Mouse (Mus musculus) liver, embryonic 13.5 days (tissue): ENCODE measurements at regions not wholly inside any gene's neighbourhood (a gene's known extent, or its start where the extent isn't known, plus 50 kb on each side); places are given as distances from the start of the nearest gene placed in this dataset.
"Not testable (repeated sequence)": the region's sequence is repeated elsewhere in the genome, so short reads cannot be mapped to it uniquely, and the experiment has no call there.

Experiments used
- ATAC-seq: fragments of 200-750 bp; cut with Nextera tagmentation; 2 replicates; pipeline ENCODE4 v1.8.0; 2017; ENCODE audit warnings: low read depth, mild to moderate bottlenecking, moderate number of reproducible peaks, moderate library complexity
- DNase-seq: peaks from one replicate; pipeline ENCODE4 v3.0.0; 2022
- H3K27ac ChIP-seq: fragments of 300-500 bp; sonication (generic); 2 replicates; pipeline ENCODE4 v1.5.1; 2015; ENCODE audit warnings: moderate library complexity, mild to moderate bottlenecking, inconsistent platforms
- H3K27me3 ChIP-seq: fragments of 300-500 bp; sonication (generic); 2 replicates; pipeline ENCODE4 v1.6.1; 2015; ENCODE audit warnings: mild to moderate bottlenecking, inconsistent platforms
- H3K36me3 ChIP-seq: fragments of 300-500 bp; sonication (generic); 2 replicates; pipeline ENCODE4 v1.6.1; 2015; ENCODE audit warnings: mild to moderate bottlenecking, inconsistent platforms
- H3K4me1 ChIP-seq: fragments of 300-500 bp; sonication (generic); replicated peaks from 2 replicates; pipeline ENCODE4 v1.6.1; 2015; ENCODE audit warnings: inconsistent platforms
- H3K4me2 ChIP-seq: fragments of 300-500 bp; sonication (generic); 2 replicates; pipeline ENCODE4 v1.6.1; 2015; ENCODE audit warnings: inconsistent platforms, mild to moderate bottlenecking, moderate library complexity
- H3K4me3 ChIP-seq: fragments of 300-500 bp; sonication (generic); replicated peaks from 2 replicates; pipeline ENCODE4 v1.5.1; 2015; ENCODE audit warnings: mild to moderate bottlenecking, inconsistent platforms
- H3K9ac ChIP-seq: fragments of 300-500 bp; sonication (generic); 2 replicates; pipeline ENCODE4 v1.6.1; 2015; ENCODE audit warnings: mild to moderate bottlenecking, inconsistent platforms
- H3K9me3 ChIP-seq: fragments of 300-500 bp; sonication (generic); replicated peaks from 2 replicates; pipeline ENCODE4 v1.6.1; 2016; ENCODE audit warnings: inconsistent platforms
- WGBS: fragments of 180-500 bp; shearing (Covaris S2); methylation state at CpG from one replicate; pipeline ENCODE4 v1.1.7; 2015; ENCODE audit not compliant: insufficient replicate concordance; 5-methylcytosine and 5-hydroxymethylcytosine counted together

DNA sequence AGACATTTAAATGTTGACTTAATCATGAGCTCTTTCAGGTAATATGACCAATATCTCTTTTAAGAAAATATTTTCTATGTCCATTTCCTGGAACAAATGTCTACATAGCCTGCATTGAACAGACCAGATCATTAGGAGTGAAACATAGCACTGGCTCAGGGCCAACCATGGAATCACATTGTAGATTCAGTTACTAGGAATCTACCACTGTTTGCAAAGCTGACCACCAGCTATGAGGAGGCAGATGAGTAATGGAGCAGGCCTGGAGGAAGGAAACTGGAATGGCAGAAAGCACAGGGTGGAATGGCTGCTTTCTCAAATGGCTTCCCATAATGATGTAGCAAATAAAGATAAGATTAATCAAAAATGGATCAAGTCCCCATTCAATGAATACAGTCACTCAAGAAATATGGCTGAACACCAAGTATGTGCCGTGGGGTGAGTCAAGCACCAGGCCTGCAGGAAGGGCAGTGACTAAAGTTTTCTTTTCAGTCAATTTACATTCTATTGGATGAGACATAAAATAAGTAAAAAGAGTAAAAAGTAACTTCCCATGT lies 207.6 kb downstream of the Ankrd50 start:
- Histone ChIP-seq H3K27ac (no peak overlapping the region), H3K9ac (no peak overlapping the region), H3K9me3 (no peaks in the 10 kb centered on the region), H3K4me3 (no peak overlapping the region), H3K27me3 (no peaks in the 10 kb centered on the region), H3K36me3 (no peaks in the 10 kb centered on the region), H3K4me1 (no peaks in the 10 kb centered on the region), H3K4me2 (no peak overlapping the region)
- WGBS = 69% methylated on average over 1 of the region's 1 CpGs
- ATAC-seq (no peak), DNase-seq (no peak)

DNA sequence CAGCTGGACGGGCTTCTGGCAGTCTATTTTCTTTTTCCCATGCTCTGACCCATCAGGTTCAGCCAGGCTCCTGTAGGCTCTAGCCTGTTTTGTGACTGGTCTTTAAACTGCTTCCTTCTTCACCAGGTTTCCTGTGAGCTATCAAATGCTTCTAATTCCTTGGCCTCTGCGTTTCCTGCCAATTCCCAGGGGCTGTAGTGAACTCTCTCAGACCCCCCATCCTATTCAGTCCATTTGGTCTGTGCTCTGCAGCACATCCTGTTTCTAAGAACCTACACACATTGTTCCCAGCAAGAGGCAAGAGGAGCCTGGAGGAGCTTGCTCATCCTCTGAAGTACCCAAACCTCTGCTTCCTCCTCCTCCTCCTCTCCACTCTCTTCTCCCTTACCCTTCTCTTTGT lies 209.3 kb downstream of the Ankrd50 start:
- WGBS = 36% methylated on average over 2 of the region's 2 CpGs
- Histone ChIP-seq H3K27me3 (no peaks in the 10 kb centered on the region), H3K36me3 (no peaks in the 10 kb centered on the region), H3K4me2 (no peak overlapping the region), H3K9ac (no peak overlapping the region), H3K9me3 (no peaks in the 10 kb centered on the region), H3K4me1 (no peaks in the 10 kb centered on the region), H3K4me3 (no peak overlapping the region), H3K27ac (no peak overlapping the region)
- ATAC-seq (no peak), DNase-seq (no peak)

GRCm38 (mm10) chr3:38270742-38271141 lies 213.9 kb downstream of the Ankrd50 start:
- Histone ChIP-seq H3K4me1 (no peaks in the 10 kb centered on the region), H3K27me3 (no peaks in the 10 kb centered on the region), H3K27ac (no peak overlapping the region), H3K36me3 (no peaks in the 10 kb centered on the region), H3K9ac (no peak overlapping the region), H3K4me3 (no peak overlapping the region), H3K9me3 (no peaks in the 10 kb centered on the region), H3K4me2 (no peak overlapping the region)
- 52% methylated on average over 6 of the region's 6 CpGs for WGBS
- ATAC-seq (no peak), DNase-seq (no peak)

DNA sequence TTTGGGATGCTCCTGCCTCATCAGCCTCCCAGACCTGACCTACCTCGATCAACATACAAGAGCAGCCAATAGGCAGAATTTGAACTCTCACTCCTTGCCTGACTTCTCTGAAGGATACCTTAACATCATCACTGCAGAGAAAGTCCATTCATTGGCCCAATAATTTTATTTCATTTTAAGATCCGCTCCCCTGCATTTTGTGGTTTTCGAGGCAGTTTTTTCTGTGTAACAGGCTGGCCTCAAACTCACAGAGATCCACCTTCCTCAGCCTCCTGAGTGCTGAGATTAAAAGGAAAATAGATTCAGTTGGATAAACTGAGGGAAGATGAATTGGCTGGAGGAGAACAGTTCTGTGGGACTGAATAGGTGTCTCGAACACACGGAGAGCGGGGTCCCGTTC lies 216.4 kb downstream of the Ankrd50 start:
- no peak for ATAC-seq
- Histone ChIP-seq H3K27me3 (no peaks in the 10 kb centered on the region), H3K4me2 (no peak overlapping the region), H3K27ac (no peak overlapping the region), H3K4me1 (no peaks in the 10 kb centered on the region), H3K4me3 (no peak overlapping the region), H3K9ac (no peak overlapping the region), H3K9me3 (no peaks in the 10 kb centered on the region), H3K36me3 (no peaks in the 10 kb centered on the region)
- WGBS = 82% methylated on average over 7 of the region's 7 CpGs
- DNase-seq = no peak

GRCm38 (mm10) chr3:38263261-38264141 lies 221.1 kb downstream of the Ankrd50 start:
- WGBS = 67% methylated on average over 16 of the region's 16 CpGs
- no peak for DNase-seq

DNA sequence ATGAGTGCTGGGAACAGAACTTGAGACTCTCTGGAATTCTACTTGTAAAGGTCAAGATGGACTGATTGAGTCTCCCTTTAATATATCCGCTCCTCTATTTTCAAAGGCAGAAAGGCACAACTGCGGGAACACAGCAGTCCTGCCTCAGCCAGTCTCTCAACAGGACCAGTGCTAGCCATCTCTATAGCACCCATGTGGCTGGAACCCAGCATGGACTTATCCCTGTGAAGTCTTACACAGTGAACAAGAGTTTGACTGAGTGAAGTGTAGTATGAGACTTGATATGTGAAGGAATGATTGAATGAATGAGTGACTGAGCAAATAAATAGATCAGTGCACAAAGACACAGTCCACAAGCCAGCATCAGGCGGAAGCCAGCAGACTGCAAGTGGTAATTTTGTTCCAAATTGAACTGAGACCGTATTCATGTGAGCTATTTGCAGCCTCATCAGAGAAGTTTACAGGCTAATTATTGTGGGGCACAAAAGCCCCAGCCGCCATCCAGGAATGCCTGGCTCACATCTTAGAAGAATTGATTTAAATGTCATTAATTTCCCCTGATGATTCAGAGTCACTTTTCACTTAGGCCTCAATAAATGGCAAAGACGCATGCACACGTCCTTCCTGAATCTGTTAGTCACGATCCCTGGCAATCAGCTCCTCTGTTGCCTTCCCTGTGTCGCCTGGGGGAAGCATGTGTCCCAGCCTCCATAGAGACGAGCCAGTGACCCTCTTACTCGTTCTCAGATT lies 223.1 kb downstream of the Ankrd50 start:
- no peaks in the 10 kb centered on the region for H3K27me3 ChIP-seq
- H3K9ac ChIP-seq = no peak overlapping the region
- H3K9me3 ChIP-seq = no peaks in the 10 kb centered on the region
- DNase-seq = no peak
- H3K4me2 ChIP-seq = no peak overlapping the region
- 69% methylated on average over 11 of the region's 11 CpGs for WGBS
- H3K27ac ChIP-seq = no peak overlapping the region
- no peaks in the 10 kb centered on the region for H3K36me3 ChIP-seq
- H3K4me1 ChIP-seq = peaks cover 15% of the 10 kb centered on the region
- no peak for ATAC-seq
- H3K4me3 ChIP-seq = no peak overlapping the region

More at GRCm38 (mm10) chr3:38263261-38264141, 221.1 kb downstream of the Ankrd50 start:
- Histone ChIP-seq H3K27me3 (no peaks in the 10 kb centered on the region), H3K4me3 (no peak overlapping the region), H3K27ac (no peak overlapping the region), H3K9ac (no peak overlapping the region), H3K9me3 (no peaks in the 10 kb centered on the region), H3K4me2 (no peak overlapping the region), H3K36me3 (no peaks in the 10 kb centered on the region), H3K4me1 (0 out of 2 replicates have a peak, but pooled peaks cover 3% of the 10 kb centered on the region)
- ATAC-seq = no peak

GRCm38 (mm10) chr3:38259223-38259622 lies 225.4 kb downstream of the Ankrd50 start:
- H3K27ac ChIP-seq, DNase-seq, H3K9me3 ChIP-seq, H3K4me3 ChIP-seq, H3K9ac ChIP-seq, H3K36me3 ChIP-seq, H3K27me3 ChIP-seq, H3K4me2 ChIP-seq, ATAC-seq: not testable (repeated sequence)
- WGBS = 81% methylated on average over 8 of the region's 8 CpGs
- peaks cover 15% of the 10 kb centered on the region for H3K4me1 ChIP-seq

DNA sequence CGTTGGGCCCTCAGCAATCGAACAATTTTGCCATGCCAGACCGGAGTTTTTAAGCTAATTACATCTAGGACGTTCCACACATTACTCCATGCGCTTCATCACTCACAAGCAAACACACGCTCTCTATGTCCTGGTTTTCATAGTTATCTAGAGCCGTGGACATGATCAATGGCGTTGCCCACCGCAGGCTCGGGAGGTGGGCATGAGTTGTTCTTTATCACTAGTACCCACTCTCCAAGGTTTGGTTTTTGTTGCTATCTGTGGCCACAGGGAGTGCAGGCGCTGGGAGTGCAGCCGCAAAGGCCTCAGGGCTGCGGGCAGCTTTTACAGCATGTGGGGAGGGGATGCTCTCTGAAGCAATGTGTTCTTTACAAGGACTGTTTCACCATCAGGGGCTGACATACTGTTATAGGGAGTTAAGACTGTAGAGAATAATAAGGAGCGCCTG lies 226.8 kb downstream of the Ankrd50 start:
- Histone ChIP-seq H3K4me3 (no peak overlapping the region), H3K9me3 (no peaks in the 10 kb centered on the region), H3K9ac (no peak overlapping the region), H3K27me3 (no peaks in the 10 kb centered on the region), H3K27ac (no peak overlapping the region), H3K36me3 (no peaks in the 10 kb centered on the region), H3K4me1 (peaks cover 15% of the 10 kb centered on the region), H3K4me2 (no peak overlapping the region)
- DNase-seq (no peak), ATAC-seq (peak; percentile 41; the same call in 1 of the 2 replicates)
- WGBS = 23% methylated on average over 14 of the region's 14 CpGs

DNA sequence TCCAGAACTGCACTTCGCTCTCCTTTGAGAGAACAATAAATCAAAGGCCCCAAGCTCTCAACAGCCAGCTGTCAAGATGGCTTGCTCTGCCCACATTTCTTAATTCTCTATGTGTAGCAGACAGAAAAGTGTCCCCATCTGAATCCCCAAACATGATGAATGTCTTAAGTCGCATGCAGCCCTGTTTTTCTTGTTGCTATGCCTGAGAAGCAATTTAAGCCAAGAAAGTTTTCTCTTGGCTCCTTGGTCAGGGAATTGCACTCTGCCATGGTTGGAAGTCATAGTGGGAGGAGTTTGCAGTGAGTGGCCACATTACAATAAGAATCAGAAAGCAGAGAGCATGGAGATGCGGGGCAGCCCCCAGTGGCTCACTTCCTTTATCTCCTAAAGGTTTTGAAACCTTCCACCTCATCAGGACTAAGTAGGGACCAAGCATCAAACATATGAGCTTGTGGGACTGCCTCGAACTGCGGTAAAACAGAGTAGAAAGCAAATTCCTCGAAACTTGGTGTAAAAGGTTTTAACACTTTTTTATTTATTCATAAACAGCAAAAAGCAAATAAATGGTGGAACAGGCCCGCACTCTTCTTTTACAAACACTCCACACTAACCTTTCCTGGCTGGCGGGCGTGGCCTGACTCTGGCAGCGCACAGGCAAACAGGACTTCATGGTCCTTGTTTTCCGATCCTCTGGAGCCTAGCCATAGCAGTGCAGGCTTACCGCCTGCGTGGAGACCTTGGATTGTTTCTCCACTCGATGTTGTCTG lies 227.4 kb downstream of the Ankrd50 start:
- H3K27ac ChIP-seq = no peak overlapping the region
- no peak overlapping the region for H3K4me3 ChIP-seq
- H3K4me2 ChIP-seq = no peak overlapping the region
- DNase-seq (no peak), ATAC-seq (no peak)
- 39% methylated on average over 14 of the region's 14 CpGs for WGBS
- H3K36me3 ChIP-seq = no peaks in the 10 kb centered on the region
- no peak overlapping the region for H3K9ac ChIP-seq
- peaks cover 15% of the 10 kb centered on the region for H3K4me1 ChIP-seq
- H3K27me3 ChIP-seq = no peaks in the 10 kb centered on the region
- H3K9me3 ChIP-seq = no peaks in the 10 kb centered on the region

DNA sequence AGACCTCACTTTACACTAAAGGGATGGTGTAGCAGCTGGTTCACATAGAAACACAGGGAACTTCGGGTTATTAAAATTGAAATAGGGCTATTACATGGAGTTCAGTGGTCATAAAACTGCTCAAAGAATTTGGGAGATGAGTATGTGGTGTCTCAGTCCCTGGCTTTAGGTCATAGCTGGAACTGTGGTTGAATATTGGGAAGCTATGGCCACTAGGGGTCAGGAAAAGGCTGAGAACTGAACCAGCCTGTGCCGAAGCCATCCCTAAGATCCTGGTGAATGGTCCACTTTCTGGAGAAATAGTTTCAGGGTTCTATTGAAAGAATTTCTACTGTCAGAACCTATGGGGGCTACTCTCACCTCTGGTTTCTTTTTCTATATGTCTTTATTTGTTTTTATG lies 229.0 kb downstream of the Ankrd50 start:
- H3K9ac ChIP-seq = no peak overlapping the region
- no peaks in the 10 kb centered on the region for H3K27me3 ChIP-seq
- H3K4me1 ChIP-seq = peaks cover 15% of the 10 kb centered on the region
- no peak overlapping the region for H3K4me3 ChIP-seq
- no peak for ATAC-seq
- DNase-seq = no peak
- no peak overlapping the region for H3K27ac ChIP-seq
- WGBS = 8% methylated on average over 2 of the region's 2 CpGs
- no peak overlapping the region for H3K4me2 ChIP-seq
- no peaks in the 10 kb centered on the region for H3K36me3 ChIP-seq
- no peaks in the 10 kb centered on the region for H3K9me3 ChIP-seq

- H3K4me2 ChIP-seq = no peak overlapping the region
- ATAC-seq (no peak), DNase-seq (no peak)
- H3K4me1 ChIP-seq = peaks cover 15% of the 10 kb centered on the region
- no peak overlapping the region for H3K9ac ChIP-seq
- no peaks in the 10 kb centered on the region for H3K36me3 ChIP-seq
- no peaks in the 10 kb centered on the region for H3K9me3 ChIP-seq
- H3K4me3 ChIP-seq = no peak overlapping the region
- H3K27me3 ChIP-seq = no peaks in the 10 kb centered on the region
- WGBS = 53% methylated on average over 2 of the region's 2 CpGs
- no peak overlapping the region for H3K27ac ChIP-seq
Observed at GRCm38 (mm10) chr3:38254896-38255295, 229.7 kb downstream of the Ankrd50 start.
